Mouse (Mus musculus) myocyte (in vitro differentiated cells): ENCODE data around the gene Stk10.

Source experiments
- CEBPB ChIP-seq: IDR thresholded peaks from 2 replicates; pipeline ENCODE4 v1.6.1; 2011; ENCODE audit warnings: mild to moderate bottlenecking, moderate library complexity; ENCODE audit not compliant: poor library complexity, insufficient read depth, severe bottlenecking
- E2F4 ChIP-seq: IDR thresholded peaks from one replicate; pipeline ENCODE4 v1.6.1; 2011; ENCODE audit warnings: mild to moderate bottlenecking, control low read depth, moderate library complexity; ENCODE audit not compliant: insufficient read depth
- MAX ChIP-seq: IDR thresholded peaks from one replicate; pipeline ENCODE4 v1.6.1; 2011; ENCODE audit warnings: low read depth, mild to moderate bottlenecking, control low read depth
- MYOD1 ChIP-seq, 3 experiments: IDR thresholded peaks; one replicate each; pipeline ENCODE4 v1.6.1; 2011; ENCODE audit warnings: control low read depth in 2 of 3, low read depth in 2 of 3, mild to moderate bottlenecking in 2 of 3, moderate library complexity in 1 of 3; ENCODE audit not compliant: insufficient read length in 2 of 3, control insufficient read depth in 1 of 3
- MYOG ChIP-seq, 3 experiments: IDR thresholded peaks; one replicate each; pipeline ENCODE4 v1.6.1; 2011; ENCODE audit warnings: control low read depth in 2 of 3, low read depth in 2 of 3, mild to moderate bottlenecking in 2 of 3; ENCODE audit not compliant: insufficient read length in 2 of 3, control insufficient read depth in 1 of 3, insufficient read depth in 1 of 3
- POLR2A ChIP-seq: IDR thresholded peaks from one replicate; pipeline ENCODE4 v1.6.1; 2011; ENCODE audit warnings: low read depth, mild to moderate bottlenecking, control low read depth, moderate library complexity; ENCODE audit not compliant: insufficient read length
- POLR2AphosphoS2 ChIP-seq: IDR thresholded peaks from one replicate; pipeline ENCODE4 v1.6.1; 2011; ENCODE audit warnings: low read depth, control low read depth; ENCODE audit not compliant: insufficient read length
- REST ChIP-seq: IDR thresholded peaks from one replicate; pipeline ENCODE4 v1.6.1; 2011; ENCODE audit warnings: mild to moderate bottlenecking, control low read depth, moderate library complexity; ENCODE audit not compliant: insufficient read depth, insufficient read length
- SRF ChIP-seq: IDR thresholded peaks from one replicate; pipeline ENCODE4 v1.6.1; 2011; ENCODE audit warnings: low read depth; ENCODE audit not compliant: control insufficient read depth, insufficient read length
- TCF12 ChIP-seq: IDR thresholded peaks from one replicate; pipeline ENCODE4 v1.6.1; 2011; ENCODE audit warnings: mild to moderate bottlenecking, control low read depth; ENCODE audit not compliant: poor library complexity, insufficient read depth, severe bottlenecking
- TCF3 ChIP-seq: IDR thresholded peaks from one replicate; pipeline ENCODE4 v1.6.1; 2011; ENCODE audit warnings: low read depth, control low read depth; ENCODE audit not compliant: insufficient read length
- USF1 ChIP-seq: IDR thresholded peaks from one replicate; pipeline ENCODE4 v1.6.1; 2011; ENCODE audit warnings: low read depth, mild to moderate bottlenecking, control low read depth, moderate library complexity

DNA sequence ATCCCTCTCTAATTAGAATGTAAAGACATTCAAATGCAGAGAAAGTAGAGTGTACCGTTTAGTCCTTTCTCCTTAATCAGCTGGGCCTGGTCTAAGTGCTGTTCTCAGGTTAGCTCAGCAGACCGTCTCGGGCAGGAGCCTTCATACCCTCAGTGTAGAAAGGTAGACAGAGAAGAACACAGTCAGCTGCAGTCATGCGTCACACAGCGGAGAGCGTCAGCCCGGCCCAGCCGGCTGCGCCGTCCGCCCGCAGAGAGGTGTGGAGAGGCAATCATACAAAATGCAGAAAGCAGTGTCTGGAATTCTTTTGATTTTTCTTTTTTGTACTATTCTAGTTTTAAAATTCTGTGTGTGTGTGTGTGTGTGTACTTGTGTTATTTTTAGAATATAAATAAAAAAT is 12.5 kb downstream of the Stk10 start:
- TF ChIP-seq MAX (no peak), USF1 (no peak), POLR2A (no peak), TCF3 (no peak), E2F4 (no peak), TCF12 (no peak), MYOD1 (IDR thresholded peaks at IDR 0.05; ENCODE audit: control insufficient read depth in 1 of 3, insufficient read length in 2 of 3, low read depth in 2 of 3) (no peak), SRF (no peak), POLR2AphosphoS2 (no peak), MYOG (IDR thresholded peaks at IDR 0.05; ENCODE audit: control insufficient read depth in 1 of 3, insufficient read depth in 1 of 3, insufficient read length in 2 of 3, low read depth in 2 of 3) (no peak), CEBPB (no peak), REST (no peak)
